ENCODE assay signal across 22 mouse cellular contexts in genomic region chrX:19160275-19160930, GRCm38 (mm10).
A peak's percentile ranks its signal among the peaks of the same experiment; 100 is the strongest.
DNase-seq lines count a peak whose midpoint lies in the region; ATAC-seq and TF ChIP-seq lines count a peak whose summit lies in the region.
"Had no signal": no experiment of that assay in that cellular context is flagged by ENCODE, and none has a peak within 500 bp of the region (broad histone marks: within the 10 kb centered on the region; RNA-seq: fewer than 3 reads in every experiment).

No protein-coding gene starts in this region.

- no peak overlapping the region for H3K4me2 ChIP-seq in liver, postnatal 0 days (ENCODE audit: low read depth, low read length)
- H3K4me2 ChIP-seq: heart, embryonic 11.5 days; hindbrain, embryonic 12.5 days; hindbrain, embryonic 15.5 days had no signal

- TF ChIP-seq EP300 in liver, postnatal 0 days (IDR thresholded peaks at IDR 0.05; ENCODE audit: low read depth): no peak

- H3K9ac ChIP-seq in liver, adult 2 months (ENCODE audit: low read depth, low read length): no peak overlapping the region
- H3K9ac ChIP-seq in liver, postnatal 0 days (replicated peaks): no peak overlapping the region
- H3K9ac ChIP-seq: hindbrain, embryonic 12.5 days; hindbrain, embryonic 15.5 days had no signal

- H3K27ac ChIP-seq in liver, adult 2 months (replicated peaks; ENCODE audit: insufficient read depth, low read depth, low read length): no peak overlapping the region
- no peak overlapping the region for H3K27ac ChIP-seq in liver, postnatal 0 days (ENCODE audit: low read depth)
- peak overlapping the region; percentile 81 for H3K27ac ChIP-seq in bone marrow macrophage, adult 2 months (ENCODE audit: insufficient read depth, low read depth, low read length)
- no peak overlapping the region for H3K27ac ChIP-seq in midbrain, embryonic 10.5 days (replicated peaks)
- H3K27ac ChIP-seq: heart, adult 2 months; hindbrain, embryonic 12.5 days; hindbrain, embryonic 15.5 days had no signal

- no peak for TF ChIP-seq POLR2A in liver, adult 2 months (IDR thresholded peaks at IDR 0.05; ENCODE audit: extremely low read depth, insufficient read depth, low read length)
- TF ChIP-seq POLR2A in bone marrow macrophage, adult 2 months (IDR thresholded peaks at IDR 0.05; ENCODE audit: borderline replicate concordance, low read depth, low read length): no peak

- peaks cover 4% of the 10 kb centered on the region; the same call in 1 of the 2 replicates for H3K4me1 ChIP-seq in liver, adult 2 months (ENCODE audit: control insufficient read depth, insufficient read depth, low read length)
- H3K4me1 ChIP-seq in liver, postnatal 0 days (ENCODE audit: insufficient read depth): no peaks in the 10 kb centered on the region
- peaks cover 14% of the 10 kb centered on the region for H3K4me1 ChIP-seq in bone marrow macrophage, adult 2 months (ENCODE audit: control insufficient read depth, insufficient read depth, low read length)
- no peaks in the 10 kb centered on the region for H3K4me1 ChIP-seq in midbrain, embryonic 10.5 days
- H3K4me1 ChIP-seq: hindbrain, embryonic 12.5 days; hindbrain, embryonic 15.5 days had no signal

- H3K9me3 ChIP-seq in liver, postnatal 0 days (ENCODE audit: low read length): no peaks in the 10 kb centered on the region
- H3K9me3 ChIP-seq in midbrain, embryonic 10.5 days (replicated peaks): no peaks in the 10 kb centered on the region
- H3K9me3 ChIP-seq: hindbrain, embryonic 12.5 days; hindbrain, embryonic 15.5 days had no signal

- H3K79me2 ChIP-seq in liver, adult 2 months (ENCODE audit: control insufficient read depth, insufficient read depth, low read length): peaks cover 2% of the 10 kb centered on the region; the same call in 1 of the 2 replicates

- no peak overlapping the region for H3K4me3 ChIP-seq in liver, adult 2 months (ENCODE audit: insufficient read depth, low read depth, low read length)
- H3K4me3 ChIP-seq in liver, postnatal 0 days (ENCODE audit: low read depth, low read length): no peak overlapping the region
- H3K4me3 ChIP-seq in bone marrow macrophage, adult 2 months (ENCODE audit: insufficient read depth, low read length): no peak overlapping the region
- no peak overlapping the region for H3K4me3 ChIP-seq in midbrain, embryonic 10.5 days
- H3K4me3 ChIP-seq: heart, adult 2 months; hindbrain, embryonic 12.5 days; hindbrain, embryonic 15.5 days had no signal

- peaks cover 2% of the 10 kb centered on the region; the same call in 1 of the 2 replicates for H3K36me3 ChIP-seq in liver, adult 2 months (ENCODE audit: control insufficient read depth, insufficient read depth, low read length)
- H3K36me3 ChIP-seq in liver, postnatal 0 days (replicated peaks; ENCODE audit: insufficient read depth, low read length): no peaks in the 10 kb centered on the region; the same call in 1 of the 2 replicates
- no peaks in the 10 kb centered on the region for H3K36me3 ChIP-seq in splenic B cell, adult 2 months (ENCODE audit: control insufficient read depth, insufficient read depth, low read length, poor library complexity, severe bottlenecking)
- H3K36me3 ChIP-seq in midbrain, embryonic 10.5 days: no peaks in the 10 kb centered on the region
- H3K36me3 ChIP-seq: hindbrain, embryonic 12.5 days; hindbrain, embryonic 15.5 days had no signal

- no peaks in the 10 kb centered on the region for H3K27me3 ChIP-seq in liver, adult 2 months (ENCODE audit: control insufficient read depth, insufficient read depth, low read length)
- H3K27me3 ChIP-seq in liver, postnatal 0 days (ENCODE audit: insufficient read depth, low read length): no peaks in the 10 kb centered on the region
- no peaks in the 10 kb centered on the region for H3K27me3 ChIP-seq in splenic B cell, adult 2 months (ENCODE audit: control insufficient read depth, insufficient read depth, low read length, poor library complexity, severe bottlenecking)
- no peaks in the 10 kb centered on the region for H3K27me3 ChIP-seq in midbrain, embryonic 10.5 days (ENCODE audit: low read depth, poor library complexity, severe bottlenecking)
- H3K27me3 ChIP-seq: hindbrain, embryonic 12.5 days; hindbrain, embryonic 15.5 days had no signal

- 45% methylated on average over 3 of the region's 3 CpGs for WGBS in liver, adult 2 months
- 57% methylated on average over 3 of the region's 3 CpGs for WGBS in liver, postnatal 0 days (ENCODE audit: insufficient replicate concordance)
- WGBS in midbrain, embryonic 10.5 days: 80% methylated on average over 3 of the region's 3 CpGs

- TF ChIP-seq CTCF in liver, adult 2 months (IDR thresholded peaks at IDR 0.05; ENCODE audit: low read depth, low read length): no peak
- TF ChIP-seq CTCF in liver, postnatal 0 days (IDR thresholded peaks at IDR 0.05; ENCODE audit: low read depth): no peak
- TF ChIP-seq CTCF in bone marrow macrophage, adult 2 months (IDR thresholded peaks at IDR 0.05; ENCODE audit: low read depth, low read length): no peak

- peak; percentile 73 for DNase-seq in liver, adult 2 months (ENCODE audit: extremely low read depth, low read depth, low spot score)
- no peak for DNase-seq in liver, postnatal 0 days
- peak; percentile 2 for DNase-seq in splenic B cell, adult 2 months (ENCODE audit: low read depth, low spot score)
- no peak for DNase-seq in heart, adult 8-10 months (ENCODE audit: low spot score)
- DNase-seq in embryo, embryonic 10.5 days (ENCODE audit: low spot score): no peak
- no peak for DNase-seq in midbrain, embryonic 10.5 days (ENCODE audit: low spot score)
- DNase-seq: adrenal gland, postnatal 10 days; adrenal gland, postnatal 36 days; B cell, adult 2 months; cerebellum, adult 11-12 months; cerebellum, adult 8-10 months; cerebellum, postnatal 10 days; cerebellum, postnatal 36 days; gastrocnemius, postnatal 25 days; heart, adult 2 months had no signal

- ATAC-seq in liver, postnatal 0 days: no peak
- ATAC-seq in granulocyte monocyte progenitor cell, adult 5-6 weeks (replicated peaks; ENCODE audit: poor library complexity, severe bottlenecking): peak; percentile 14; the same call in 1 of the 2 replicates
- ATAC-seq: activated CD4-positive, CD25-positive, alpha-beta regulatory T cell, adult 4 months; forebrain, embryonic 14.5 days had no signal

Comparison
In these comparisons a context has a peak if more than half of its experiments do, and no peak if none do; other contexts are left out.
1. DNase-seq: peak in liver, adult 2 months (single experiment) and splenic B cell, adult 2 months (single experiment); none in liver, postnatal 0 days (single experiment), heart, adult 8-10 months (single experiment), embryo, embryonic 10.5 days (single experiment) and midbrain, embryonic 10.5 days (single experiment).